ENCODE assay signal across 9 mouse cellular contexts in the genomic region with DNA sequence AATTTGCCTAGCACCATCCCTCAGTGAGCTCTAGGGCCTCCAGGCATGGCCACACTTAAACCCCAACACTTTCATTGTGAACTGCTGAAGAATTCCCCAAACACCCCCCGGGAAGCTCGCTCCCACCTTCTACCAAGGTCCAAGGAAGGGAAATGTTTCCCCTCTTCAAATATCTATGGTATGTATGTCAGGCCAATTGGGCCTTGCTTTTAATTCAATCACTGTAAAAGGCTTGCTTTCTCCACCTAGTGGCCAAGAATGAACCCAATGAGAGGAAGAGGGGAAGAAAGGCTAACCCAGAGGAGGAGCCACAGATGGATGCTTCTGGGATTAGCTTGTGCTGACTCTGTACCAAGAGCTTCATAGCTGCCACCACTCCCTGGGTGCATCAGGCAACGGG.
A peak's percentile ranks its signal among the peaks of the same experiment; 100 is the strongest.
DNase-seq lines count a peak whose midpoint lies in the region; ATAC-seq lines count a peak whose summit lies in the region.
"Had no signal": no experiment of that assay in that cellular context is flagged by ENCODE, and none has a peak within 500 bp of the region (broad histone marks: within the 10 kb centered on the region; RNA-seq: fewer than 3 reads in every experiment).

No protein-coding gene starts in this region.

- no peaks in the 10 kb centered on the region for H3K36me3 ChIP-seq in hindbrain, embryonic 13.5 days
- H3K36me3 ChIP-seq in hindbrain, embryonic 16.5 days (ENCODE audit: control insufficient read depth, insufficient read depth, low read length), result no peaks in the 10 kb centered on the region

- peak; percentile 12 to 25 for DNase-seq in right cerebral cortex, adult 2 months (ENCODE audit: low spot score in 2 of 2)
- no peak for DNase-seq in right cerebral cortex, postnatal 36 days (ENCODE audit: low spot score in 2 of 2)
- peak; percentile 14 for DNase-seq in embryo, embryonic 11.5 days (ENCODE audit: low read depth, low spot score)
- DNase-seq in retina, postnatal 1 day, result peak; percentile 46
- no peak for DNase-seq in urinary bladder, postnatal 10 days (ENCODE audit: low spot score)
- DNase-seq in c-Kit-positive CD71-positive TER-119-positive erythroid progenitor cells, embryonic 14.5 days (ENCODE audit: low spot score), result no peak

- WGBS in hindbrain, embryonic 13.5 days, result 63% methylated on average over 3 of the region's 3 CpGs
- 47% methylated on average over 3 of the region's 3 CpGs for WGBS in hindbrain, embryonic 16.5 days

- H3K4me3 ChIP-seq in hindbrain, embryonic 13.5 days, result no peak overlapping the region
- H3K4me3 ChIP-seq in hindbrain, embryonic 16.5 days (ENCODE audit: low read length), result no peak overlapping the region
- H3K4me3 ChIP-seq: megakaryocyte, embryonic 14.5 days had no signal

- H3K27ac ChIP-seq in hindbrain, embryonic 13.5 days, result 0 out of 2 replicates have a peak overlapping the region, but pooled peaks have one; percentile 23
- no peak overlapping the region for H3K27ac ChIP-seq in hindbrain, embryonic 16.5 days (ENCODE audit: low read depth, low read length)

- H3K4me2 ChIP-seq in hindbrain, embryonic 13.5 days, result no peak overlapping the region
- H3K4me2 ChIP-seq in hindbrain, embryonic 16.5 days (ENCODE audit: low read length), result no peak overlapping the region

- H3K27me3 ChIP-seq in hindbrain, embryonic 13.5 days, result no peaks in the 10 kb centered on the region
- H3K27me3 ChIP-seq in hindbrain, embryonic 16.5 days (replicated peaks; ENCODE audit: control insufficient read depth, insufficient read depth, low read length), result no peaks in the 10 kb centered on the region
- H3K27me3 ChIP-seq: megakaryocyte, embryonic 14.5 days had no signal

- no peak for ATAC-seq in hindbrain, embryonic 13.5 days (ENCODE audit: low FRiP score)
- no peak for ATAC-seq in hindbrain, embryonic 16.5 days

- no peak overlapping the region for H3K9ac ChIP-seq in hindbrain, embryonic 13.5 days
- no peak overlapping the region for H3K9ac ChIP-seq in hindbrain, embryonic 16.5 days (ENCODE audit: low read depth, low read length)

- H3K9me3 ChIP-seq in hindbrain, embryonic 13.5 days, result no peaks in the 10 kb centered on the region
- H3K9me3 ChIP-seq in hindbrain, embryonic 16.5 days (ENCODE audit: control insufficient read depth, low read length), result no peaks in the 10 kb centered on the region
- H3K9me3 ChIP-seq: megakaryocyte, embryonic 14.5 days had no signal

- no peaks in the 10 kb centered on the region for H3K4me1 ChIP-seq in hindbrain, embryonic 13.5 days (replicated peaks)
- no peaks in the 10 kb centered on the region for H3K4me1 ChIP-seq in hindbrain, embryonic 16.5 days (ENCODE audit: control insufficient read depth, insufficient read depth, low read depth, low read length)

Comparison
In these comparisons a context has a peak if more than half of its experiments do, and no peak if none do; other contexts are left out.
1. DNase-seq: peak in right cerebral cortex, adult 2 months (2 of 2), embryo, embryonic 11.5 days (single experiment) and retina, postnatal 1 day (single experiment); none in right cerebral cortex, postnatal 36 days (0 of 2), urinary bladder, postnatal 10 days (single experiment) and c-Kit-positive CD71-positive TER-119-positive erythroid progenitor cells, embryonic 14.5 days (single experiment).